Mouse (Mus musculus) left cerebral cortex, adult 9 months (tissue): Measurements from ENCODE around the gene Osgep.
"Not testable (repeated sequence)": the region's sequence is repeated elsewhere in the genome, so short reads cannot be mapped to it uniquely, and the experiment has no call there.

Experiments
- DNase-seq, 2 experiments: peaks; one replicate each; pipeline ENCODE4 v3.0.0; 2022; ENCODE audit warnings: low spot score in 2 of 2

Gene Osgep

GRCm38 (mm10) chr14:50924281-50925064 is at the start of gene Osgep, which contains the start of gene Apex1:
Gene Osgep, minus strand, starts transcription at chr14:50924893.
Gene Apex1, plus strand, starts transcription at chr14:50924968.
- peak; percentile 95 to 98 for DNase-seq

GRCm38 (mm10) chr14:50973700-50974099 is 49.0 kb upstream of the Osgep start:
- no peak for DNase-seq

GRCm38 (mm10) chr14:50973054-50973453 is 48.4 kb upstream of the Osgep start:
- DNase-seq = not testable (repeated sequence)

- no peak for DNase-seq
These were observed 46.1 kb upstream of the Osgep start for GRCm38 (mm10) chr14:50970822-50971221.

GRCm38 (mm10) chr14:50969558-50970544 is 45.2 kb upstream of the Osgep start:
- DNase-seq = peak; percentile 19 to 38

GRCm38 (mm10) chr14:50969041-50969440 is 44.3 kb upstream of the Osgep start:
- no peak for DNase-seq

GRCm38 (mm10) chr14:50968216-50968980 is 43.7 kb upstream of the Osgep start:
- no peak for DNase-seq

- not testable (repeated sequence) for DNase-seq
These were observed 33.7 kb upstream of the Osgep start for GRCm38 (mm10) chr14:50958289-50958995.

GRCm38 (mm10) chr14:50957146-50957545 is 32.5 kb upstream of the Osgep start:
- DNase-seq = not testable (repeated sequence)

- DNase-seq = not testable (repeated sequence)
These were observed 32.0 kb upstream of the Osgep start for GRCm38 (mm10) chr14:50956724-50957123.

GRCm38 (mm10) chr14:50955942-50956508 is 31.3 kb upstream of the Osgep start, which contains the start of gene Pnp2:
Gene Pnp2, plus strand, starts transcription at chr14:50955992.
- peak in 1 of 2 experiments; percentile 55 for DNase-seq

- no peak for DNase-seq
These were observed 30.8 kb upstream of the Osgep start for GRCm38 (mm10) chr14:50955487-50955886.

GRCm38 (mm10) chr14:50945526-50945925 is 20.8 kb upstream of the Osgep start:
- DNase-seq = not testable (repeated sequence)

GRCm38 (mm10) chr14:50945081-50945480 is 20.4 kb upstream of the Osgep start:
- not testable (repeated sequence) for DNase-seq

- not testable (repeated sequence) for DNase-seq
These were observed 20.0 kb upstream of the Osgep start for GRCm38 (mm10) chr14:50944668-50945033.

GRCm38 (mm10) chr14:50943932-50944667 is 19.4 kb upstream of the Osgep start, which contains the start of gene Gm49342:
Gene Gm49342, plus strand, starts transcription at chr14:50944517.
- DNase-seq = peak; percentile 79 to 92

GRCm38 (mm10) chr14:50938940-50939339 is 14.2 kb upstream of the Osgep start:
- no peak for DNase-seq

- no peak for DNase-seq
These were observed 13.6 kb upstream of the Osgep start for GRCm38 (mm10) chr14:50938119-50938908.

GRCm38 (mm10) chr14:50936649-50937048 is 12.0 kb upstream of the Osgep start:
- no peak for DNase-seq
